Mouse (Mus musculus): Measurements from ENCODE around the gene Bscl2. TPM values are rescaled to one million over a fixed set of nuclear protein-coding genes. Genes with fewer than 3 reads are reported as not detected.

Gene Bscl2
- 68.8 and 78.0 TPM in 2 replicates for polyA plus RNA-seq (2015; fragmentation: Nextera tagmentation; extraction: Ambion mirVana)

GRCm38 (mm10) chr19:8837251-8837791 lies at the start of gene Bscl2:
Gene Bscl2, plus strand, starts transcription at chr19:8837467.
- Histone ChIP-seq H3K9me3 (replicated peaks) (no peaks in the 10 kb centered on the region), H3K4me2 (replicated peaks) (peak within 1 kb of the TSS; percentile 88), H3K36me3 (peaks cover 34% of the 10 kb centered on the region), H3K27ac (replicated peaks) (peak within 1 kb of the TSS; percentile 98), H3K27me3 (no peaks in the 10 kb centered on the region), H3K9ac (peak within 1 kb of the TSS; percentile 80), H3K4me3 (replicated peaks) (peak within 1 kb of the TSS; percentile 61), H3K4me1 (peaks cover 32% of the 10 kb centered on the region)
- under 1% methylated on average over 38 of the region's 38 CpGs for WGBS
- peak; percentile 78 for ATAC-seq (ENCODE audit: insufficient number of reproducible peaks, low FRiP score, low TSS enrichment, low read depth)

GRCm38 (mm10) chr19:8788521-8788920 lies 48.7 kb upstream of the Bscl2 start:
- 24% methylated on average over 3 of the region's 3 CpGs for WGBS
- Histone ChIP-seq H3K36me3 (peaks cover 25% of the 10 kb centered on the region), H3K4me3 (replicated peaks) (no peak overlapping the region), H3K4me1 (peaks cover 10% of the 10 kb centered on the region), H3K27ac (replicated peaks) (no peak overlapping the region), H3K9me3 (replicated peaks) (no peaks in the 10 kb centered on the region), H3K4me2 (replicated peaks) (no peak overlapping the region), H3K9ac (no peak overlapping the region), H3K27me3 (no peaks in the 10 kb centered on the region)
- ATAC-seq (ENCODE audit: insufficient number of reproducible peaks, low FRiP score, low TSS enrichment, low read depth), result no peak

GRCm38 (mm10) chr19:8789171-8789570 lies 48.1 kb upstream of the Bscl2 start:
- Histone ChIP-seq H3K4me1 (peaks cover 10% of the 10 kb centered on the region), H3K4me3 (replicated peaks) (no peak overlapping the region), H3K27ac (replicated peaks) (no peak overlapping the region), H3K27me3 (no peaks in the 10 kb centered on the region), H3K36me3 (peaks cover 28% of the 10 kb centered on the region), H3K9ac (no peak overlapping the region), H3K4me2 (replicated peaks) (no peak overlapping the region), H3K9me3 (replicated peaks) (no peaks in the 10 kb centered on the region)
- no peak for ATAC-seq (ENCODE audit: insufficient number of reproducible peaks, low FRiP score, low TSS enrichment, low read depth)
- 53% methylated on average over 1 of the region's 1 CpGs for WGBS

- Histone ChIP-seq H3K27ac (replicated peaks) (no peak overlapping the region), H3K9ac (no peak overlapping the region)
Observed at GRCm38 (mm10) chr19:8790171-8790570, 47.1 kb upstream of the Bscl2 start.

GRCm38 (mm10) chr19:8798264-8798946 lies 38.9 kb upstream of the Bscl2 start, which contains the start of gene Polr2g:
Gene Polr2g, minus strand, starts transcription at chr19:8798577.
- H3K27ac ChIP-seq (replicated peaks), result peak within 1 kb of the TSS; percentile 82
- WGBS, result under 1% methylated on average over 25 of the region's 25 CpGs

More at GRCm38 (mm10) chr19:8790171-8790570, 47.1 kb upstream of the Bscl2 start:
- Histone ChIP-seq H3K36me3 (peaks cover 38% of the 10 kb centered on the region), H3K4me3 (replicated peaks) (no peak overlapping the region), H3K4me1 (peaks cover 7% of the 10 kb centered on the region), H3K4me2 (replicated peaks) (no peak overlapping the region), H3K9me3 (replicated peaks) (no peaks in the 10 kb centered on the region), H3K27me3 (no peaks in the 10 kb centered on the region)
- ATAC-seq (ENCODE audit: insufficient number of reproducible peaks, low FRiP score, low TSS enrichment, low read depth), result no peak
- WGBS, result 80% methylated on average over 7 of the region's 7 CpGs

GRCm38 (mm10) chr19:8798947-8799315 lies 38.3 kb upstream of the Bscl2 start:
- ATAC-seq (ENCODE audit: insufficient number of reproducible peaks, low FRiP score, low TSS enrichment, low read depth), result no peak
- Histone ChIP-seq H3K36me3 (peaks cover 19% of the 10 kb centered on the region), H3K9me3 (replicated peaks) (no peaks in the 10 kb centered on the region), H3K4me3 (replicated peaks) (peak overlapping the region; percentile 78; the same call in 1 of the 2 replicates), H3K27me3 (no peaks in the 10 kb centered on the region), H3K27ac (replicated peaks) (peak overlapping the region; percentile 82; the same call in 1 of the 2 replicates), H3K9ac (no peak overlapping the region), H3K4me1 (peaks cover 21% of the 10 kb centered on the region), H3K4me2 (replicated peaks) (peak overlapping the region; percentile 63; the same call in 1 of the 2 replicates)

More at GRCm38 (mm10) chr19:8798264-8798946, 38.9 kb upstream of the Bscl2 start, which contains the start of gene Polr2g:
- Histone ChIP-seq H3K4me1 (peaks cover 21% of the 10 kb centered on the region), H3K9ac (peak within 1 kb of the TSS; percentile 76), H3K4me2 (replicated peaks) (peak within 1 kb of the TSS; percentile 63), H3K27me3 (no peaks in the 10 kb centered on the region), H3K9me3 (replicated peaks) (no peaks in the 10 kb centered on the region), H3K4me3 (replicated peaks) (peak within 1 kb of the TSS; percentile 78), H3K36me3 (peaks cover 25% of the 10 kb centered on the region)
- ATAC-seq (ENCODE audit: insufficient number of reproducible peaks, low FRiP score, low TSS enrichment, low read depth), result peak; percentile 78

- H3K4me2 ChIP-seq (replicated peaks), result peak within 1 kb of the TSS; percentile 82
- no peaks in the 10 kb centered on the region for H3K27me3 ChIP-seq
- under 1% methylated on average over 30 of the region's 30 CpGs for WGBS
- ATAC-seq (ENCODE audit: insufficient number of reproducible peaks, low FRiP score, low TSS enrichment, low read depth), result peak; percentile 97
- no peaks in the 10 kb centered on the region for H3K9me3 ChIP-seq (replicated peaks)
- peaks cover 27% of the 10 kb centered on the region for H3K36me3 ChIP-seq
- peak within 1 kb of the TSS; percentile 13; the same call in 1 of the 2 replicates for H3K9ac ChIP-seq
- peak within 1 kb of the TSS; percentile 93 for H3K27ac ChIP-seq (replicated peaks)
- H3K4me1 ChIP-seq, result peaks cover 18% of the 10 kb centered on the region
- H3K4me3 ChIP-seq (replicated peaks), result peak within 1 kb of the TSS; percentile 64
Observed at GRCm38 (mm10) chr19:8802130-8802821, 35.0 kb upstream of the Bscl2 start, which contains the start of gene Zbtb3. Gene Zbtb3, plus strand, starts transcription at chr19:8802555.

GRCm38 (mm10) chr19:8803204-8803780 lies 34.0 kb upstream of the Bscl2 start:
- Histone ChIP-seq H3K4me2 (replicated peaks) (peak overlapping the region; percentile 82), H3K4me1 (peaks cover 12% of the 10 kb centered on the region), H3K4me3 (replicated peaks) (peak overlapping the region; percentile 64), H3K36me3 (peaks cover 37% of the 10 kb centered on the region), H3K9ac (no peak overlapping the region), H3K27ac (replicated peaks) (peak overlapping the region; percentile 93; the same call in 1 of the 2 replicates), H3K9me3 (replicated peaks) (no peaks in the 10 kb centered on the region), H3K27me3 (no peaks in the 10 kb centered on the region)
- 88% methylated on average over 9 of the region's 9 CpGs for WGBS
- ATAC-seq (ENCODE audit: insufficient number of reproducible peaks, low FRiP score, low TSS enrichment, low read depth), result no peak

GRCm38 (mm10) chr19:8803879-8804660 lies 33.2 kb upstream of the Bscl2 start:
- H3K9me3 ChIP-seq (replicated peaks), result no peaks in the 10 kb centered on the region
- H3K27me3 ChIP-seq, result no peaks in the 10 kb centered on the region
- H3K36me3 ChIP-seq, result peaks cover 37% of the 10 kb centered on the region
- 89% methylated on average over 11 of the region's 11 CpGs for WGBS
- H3K4me3 ChIP-seq (replicated peaks), result no peak overlapping the region
- no peak overlapping the region for H3K4me2 ChIP-seq (replicated peaks)
- H3K27ac ChIP-seq (replicated peaks), result no peak overlapping the region
- H3K4me1 ChIP-seq, result peaks cover 12% of the 10 kb centered on the region
- H3K9ac ChIP-seq, result no peak overlapping the region
- ATAC-seq (ENCODE audit: insufficient number of reproducible peaks, low FRiP score, low TSS enrichment, low read depth), result no peak

GRCm38 (mm10) chr19:8806810-8807209 lies 30.5 kb upstream of the Bscl2 start:
- H3K36me3 ChIP-seq, result peaks cover 57% of the 10 kb centered on the region
- H3K4me2 ChIP-seq (replicated peaks), result no peak overlapping the region
- H3K27me3 ChIP-seq, result no peaks in the 10 kb centered on the region
- H3K4me1 ChIP-seq, result peaks cover 9% of the 10 kb centered on the region
- no peak overlapping the region for H3K27ac ChIP-seq (replicated peaks)
- H3K9ac ChIP-seq, result no peak overlapping the region
- 97% methylated on average over 5 of the region's 5 CpGs for WGBS
- no peaks in the 10 kb centered on the region for H3K9me3 ChIP-seq (replicated peaks)
- no peak overlapping the region for H3K4me3 ChIP-seq (replicated peaks)
- ATAC-seq (ENCODE audit: insufficient number of reproducible peaks, low FRiP score, low TSS enrichment, low read depth), result no peak

All from embryonic facial prominence, embryonic 15.5 days (tissue).